Mouse (Mus musculus) thymus, adult 2 months (tissue): ENCODE measurements around the gene Sntb2.

Experiments used
- CTCF ChIP-seq: fragments of 200-500 bp; IDR thresholded peaks from 2 replicates; pipeline ENCODE4 v1.5.1; 2012; ENCODE audit warnings: mild to moderate bottlenecking, control low read depth, low read length, moderate library complexity, borderline replicate concordance; ENCODE audit not compliant: control insufficient read depth, poor library complexity, insufficient read depth; ENCODE audit errors: extremely low read depth
- POLR2A ChIP-seq: fragments of 200-500 bp; IDR thresholded peaks from 2 replicates; pipeline ENCODE4 v1.6.1; 2012; ENCODE audit warnings: mild to moderate bottlenecking, low read length, control low read depth, moderate library complexity; ENCODE audit not compliant: control insufficient read depth, poor library complexity, insufficient read depth; ENCODE audit errors: extremely low read depth

GRCm38 (mm10) chr8:107007795-107008194 is 72.2 kb downstream of the Sntb2 start:
- TF ChIP-seq CTCF (no peak), POLR2A (no peak)
